Mouse (Mus musculus) MEL (cell line): ENCODE data around the gene Lims1. TPM values are rescaled to one million over a fixed set of nuclear protein-coding genes. Genes with fewer than 3 reads are reported as not detected.

Experiments used
- DNase-seq: peaks from one replicate; pipeline ENCODE4 v3.0.0; 2011; ENCODE audit warnings: low read depth, low spot score
- H3K27ac ChIP-seq: 2 replicates; pipeline ENCODE4 v1.5.1; 2012; ENCODE audit warnings: low read depth, mild to moderate bottlenecking, control low read depth, low read length, moderate library complexity; ENCODE audit not compliant: control insufficient read depth
- H3K27me3 ChIP-seq, 2 experiments: fragments of 150-350 bp in 1 of 2; sonication (generic) in 1 of 2; 2 replicates each; pipeline ENCODE4 v1.6.1; 2012; ENCODE audit warnings: low read length in 2 of 2, mild to moderate bottlenecking in 2 of 2, improper control_type of control experiment in 1 of 2, moderate library complexity in 1 of 2; ENCODE audit not compliant: insufficient read depth in 2 of 2, control insufficient read depth in 1 of 2
- H3K36me3 ChIP-seq, 2 experiments: 2 replicates each; pipeline ENCODE4 v1.6.1; 2012 to 2014; ENCODE audit warnings: low read length in 2 of 2, improper control_type of control experiment in 1 of 2, inconsistent platforms in 1 of 2, mild to moderate bottlenecking in 1 of 2; ENCODE audit not compliant: insufficient read depth in 2 of 2, control insufficient read depth in 1 of 2
- H3K4me1 ChIP-seq, 2 experiments: fragments of 150-350 bp in 1 of 2; sonication (generic) in 1 of 2; 2 replicates each; pipeline ENCODE4 v1.6.1; 2012; ENCODE audit warnings: low read length in 2 of 2, improper control_type of control experiment in 1 of 2, mild to moderate bottlenecking in 1 of 2; ENCODE audit not compliant: insufficient read depth in 2 of 2, control insufficient read depth in 1 of 2
- H3K4me3 ChIP-seq, 2 experiments: fragments of 150-350 bp in 1 of 2; sonication (generic) in 1 of 2; 2 replicates each; pipeline ENCODE4 v1.5.1; 2012; ENCODE audit warnings: low read depth in 2 of 2, low read length in 2 of 2, mild to moderate bottlenecking in 2 of 2, moderate library complexity in 2 of 2, control low read depth in 1 of 2, improper control_type of control experiment in 1 of 2; ENCODE audit not compliant: control insufficient read depth in 1 of 2, insufficient read depth in 1 of 2
- H3K79me2 ChIP-seq: 2 replicates; pipeline ENCODE4 v1.6.1; 2012; ENCODE audit warnings: mild to moderate bottlenecking, low read length, moderate library complexity; ENCODE audit not compliant: control insufficient read depth, poor library complexity, insufficient read depth
- H3K9ac ChIP-seq: 2 replicates; pipeline ENCODE4 v1.6.1; 2012; ENCODE audit warnings: low read depth, mild to moderate bottlenecking, control low read depth, low read length, moderate library complexity; ENCODE audit not compliant: control insufficient read depth, poor library complexity, severe bottlenecking
- H3K9me3 ChIP-seq: fragments of 150-350 bp; sonication (generic); replicated peaks from 2 replicates; pipeline ENCODE4 v1.6.1; 2012; ENCODE audit warnings: mild to moderate bottlenecking, low read length, improper control_type of control experiment, moderate library complexity; ENCODE audit not compliant: insufficient read depth
- BHLHE40 ChIP-seq: IDR thresholded peaks from 2 replicates; pipeline ENCODE4 v1.6.1; 2012; ENCODE audit warnings: low read depth, mild to moderate bottlenecking, inconsistent platforms, low read length, improper control_type of control experiment, borderline replicate concordance
- E2F4 ChIP-seq: IDR thresholded peaks from 2 replicates; pipeline ENCODE4 v1.6.1; 2011; ENCODE audit warnings: low read depth, low read length, improper control_type of control experiment, borderline replicate concordance
- ELF1 ChIP-seq: IDR thresholded peaks from 2 replicates; pipeline ENCODE4 v1.6.1; 2014; ENCODE audit warnings: low read depth, mild to moderate bottlenecking, inconsistent platforms, low read length, improper control_type of control experiment, moderate library complexity
- EP300 ChIP-seq, 2 experiments: IDR thresholded peaks; 2 replicates each; pipeline ENCODE4 v1.6.1; 2011; ENCODE audit warnings: improper control_type of control experiment in 2 of 2, low read length in 2 of 2, low read depth in 1 of 2, mild to moderate bottlenecking in 1 of 2
- GATA1 ChIP-seq: IDR thresholded peaks from 2 replicates; pipeline ENCODE4 v1.6.1; 2011; ENCODE audit warnings: low read depth, low read length, improper control_type of control experiment
- MAZ ChIP-seq: IDR thresholded peaks from 2 replicates; pipeline ENCODE4 v1.6.1; 2012; ENCODE audit warnings: low read depth, mild to moderate bottlenecking, inconsistent platforms, low read length, improper control_type of control experiment
- MXI1 ChIP-seq: IDR thresholded peaks from 2 replicates; pipeline ENCODE4 v1.6.1; 2011; ENCODE audit warnings: mild to moderate bottlenecking, low read depth, low read length, improper control_type of control experiment
- MYC ChIP-seq: IDR thresholded peaks from 2 replicates; pipeline ENCODE4 v1.6.1; 2011; ENCODE audit warnings: low read depth, mild to moderate bottlenecking, low read length, improper control_type of control experiment, moderate library complexity
- NELFE ChIP-seq: IDR thresholded peaks from 2 replicates; pipeline ENCODE4 v1.6.1; 2011; ENCODE audit warnings: low read depth, low read length, improper control_type of control experiment
- POLR2A ChIP-seq, 2 experiments: IDR thresholded peaks; 2 replicates each; pipeline ENCODE4 v1.6.1; 2011 to 2012; ENCODE audit warnings: low read length in 2 of 2, mild to moderate bottlenecking in 2 of 2, control low read depth in 1 of 2, improper control_type of control experiment in 1 of 2, low read depth in 1 of 2, moderate library complexity in 1 of 2; ENCODE audit not compliant: control insufficient read depth in 1 of 2, insufficient read depth in 1 of 2, poor library complexity in 1 of 2
- POLR2AphosphoS2 ChIP-seq: IDR thresholded peaks from 2 replicates; pipeline ENCODE4 v1.6.1; 2011; ENCODE audit warnings: low read length, improper control_type of control experiment
- RCOR1 ChIP-seq: IDR thresholded peaks from 2 replicates; pipeline ENCODE4 v1.6.1; 2012; ENCODE audit warnings: low read depth, mild to moderate bottlenecking, inconsistent platforms, low read length, improper control_type of control experiment
- TAL1 ChIP-seq: IDR thresholded peaks from 2 replicates; pipeline ENCODE4 v1.6.1; 2012; ENCODE audit warnings: mild to moderate bottlenecking, inconsistent platforms, low read length, moderate library complexity, mixed read lengths
- TCF12 ChIP-seq: IDR thresholded peaks from 2 replicates; pipeline ENCODE4 v1.6.1; 2014; ENCODE audit warnings: low read depth, mild to moderate bottlenecking, inconsistent platforms, low read length, improper control_type of control experiment, moderate library complexity
- UBTF ChIP-seq: IDR thresholded peaks from 2 replicates; pipeline ENCODE4 v1.6.1; 2012; ENCODE audit warnings: low read depth, mild to moderate bottlenecking, inconsistent platforms, low read length, improper control_type of control experiment, moderate library complexity, borderline replicate concordance; ENCODE audit not compliant: insufficient read depth
- USF2 ChIP-seq, 2 experiments: IDR thresholded peaks; 2 replicates each; pipeline ENCODE4 v1.6.1; 2011 to 2012; ENCODE audit warnings: improper control_type of control experiment in 2 of 2, low read length in 2 of 2, borderline replicate concordance in 1 of 2, inconsistent platforms in 1 of 2, low read depth in 1 of 2, mild to moderate bottlenecking in 1 of 2; ENCODE audit not compliant: insufficient read depth in 1 of 2
- polyA plus RNA-seq, 2 experiments: library from polyadenylated mRNA; stranded (reverse) in 1 of 2; unstranded in 1 of 2; fragments of >175 nt in 1 of 2; fragments of >200 nt in 1 of 2; gene quantifications; 2 replicates each; pipeline versions ENCODE4 v1.2.1 to v1.2.4; 2012; ENCODE audit warnings: low replicate concordance in 2 of 2, low read depth in 1 of 2; ENCODE audit not compliant: insufficient read length in 2 of 2, insufficient read depth in 1 of 2, missing spikeins in 1 of 2
- total RNA-seq: library from RNA; depleted of rRNA; stranded (reverse); fragments of 300-350 nt; gene quantifications from 2 replicates; pipeline ENCODE4 v1.2.3, GENCODE M21; 2012

Gene Lims1
- total and polyA plus RNA-seq, 3 experiments, result 24.9 to 28.5 TPM; not detected in 1

DNA sequence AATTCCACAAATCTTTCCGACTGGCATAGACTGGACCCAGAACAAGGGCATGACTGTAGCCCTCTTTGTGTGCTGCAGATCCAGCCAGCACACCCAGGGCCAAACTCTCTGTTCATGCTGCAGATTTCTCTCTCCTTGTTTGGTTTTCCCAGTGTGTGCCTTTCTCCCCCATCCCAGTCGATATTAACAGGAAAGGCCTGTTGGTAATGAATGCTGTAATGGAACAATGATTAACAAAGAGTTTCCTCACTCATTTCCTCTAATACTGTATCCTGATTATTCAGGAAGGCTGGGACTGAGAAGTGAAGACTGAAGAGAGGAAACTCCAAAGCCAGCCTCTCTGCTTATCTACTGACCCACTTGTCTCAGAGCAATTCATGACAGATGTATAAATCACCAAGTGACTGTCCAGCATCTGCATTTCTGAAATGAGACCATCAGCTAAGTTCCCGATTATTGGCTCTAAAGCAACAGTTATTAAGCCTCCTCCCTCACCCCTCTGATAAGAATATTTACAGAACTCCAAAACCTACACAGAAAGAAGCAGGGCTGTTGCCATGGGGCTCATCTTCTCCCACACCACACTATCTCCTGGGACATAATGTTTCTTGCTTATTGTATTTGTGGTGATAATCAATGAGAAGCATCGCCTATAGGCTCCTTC, 82.2 kb downstream of the Lims1 start:
- H3K4me3 ChIP-seq, result no peak overlapping the region
- DNase-seq, result no peak
- H3K27ac ChIP-seq, result no peak overlapping the region
- H3K9ac ChIP-seq, result no peak overlapping the region
- no peaks in the 10 kb centered on the region for H3K4me1 ChIP-seq
- H3K27me3 ChIP-seq, result no peaks in the 10 kb centered on the region
- H3K79me2 ChIP-seq, result no peaks in the 10 kb centered on the region
- H3K9me3 ChIP-seq, result no peaks in the 10 kb centered on the region
- TF ChIP-seq MAZ, result no peak
- TF ChIP-seq MXI1, result no peak
- TF ChIP-seq, all 39 proteins: peak for 0
- peaks cover 0 to 10% of the 10 kb centered on the region in 2 experiments; a peak in 2 of 4 replicates for H3K36me3 ChIP-seq

DNA sequence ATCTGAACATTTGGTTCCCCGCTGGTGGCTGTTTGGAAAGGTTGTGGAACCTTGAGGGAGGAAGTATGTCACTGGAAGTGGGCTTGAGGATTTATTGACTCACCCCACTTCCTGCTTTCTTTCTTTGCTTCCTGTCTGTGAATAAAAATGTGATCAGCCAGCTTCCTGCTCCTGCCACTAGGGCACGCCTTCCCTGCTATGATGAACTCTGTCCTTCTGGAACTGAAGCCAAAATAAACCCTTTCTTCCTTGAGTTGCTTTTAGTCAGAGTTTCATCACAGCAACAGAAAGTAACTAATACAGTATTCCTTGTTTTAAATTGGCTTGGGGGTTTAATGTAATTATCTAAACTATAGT, 82.7 kb downstream of the Lims1 start:
- TF ChIP-seq RCOR1 (no peak), EP300 (IDR thresholded peaks at IDR 0.05; ENCODE audit: low read depth in 1 of 2, low read length in 2 of 2) (no peak), TAL1 (no peak), NELFE (no peak), POLR2AphosphoS2 (no peak), MYC (no peak), POLR2A (IDR thresholded peaks at IDR 0.05; ENCODE audit: control insufficient read depth in 1 of 2, insufficient read depth in 1 of 2, low read depth in 1 of 2, low read length in 2 of 2, poor library complexity in 1 of 2) (no peak), ELF1 (no peak), USF2 (IDR thresholded peaks at IDR 0.05; ENCODE audit: borderline replicate concordance in 1 of 2, insufficient read depth in 1 of 2, low read depth in 1 of 2, low read length in 2 of 2) (no peak), UBTF (no peak)
- no peak overlapping the region for H3K9ac ChIP-seq
- H3K27ac ChIP-seq, result no peak overlapping the region
- no peak overlapping the region for H3K4me3 ChIP-seq
- no peaks in the 10 kb centered on the region for H3K4me1 ChIP-seq
- H3K36me3 ChIP-seq, result peaks cover 0 to 10% of the 10 kb centered on the region in 2 experiments; a peak in 3 of 4 replicates
- H3K9me3 ChIP-seq, result no peaks in the 10 kb centered on the region
- no peaks in the 10 kb centered on the region for H3K79me2 ChIP-seq
- H3K27me3 ChIP-seq, result no peaks in the 10 kb centered on the region
- peak; percentile 36 for DNase-seq

GRCm38 (mm10) chr10:58412331-58412730, 89.1 kb downstream of the Lims1 start:
- TF ChIP-seq TAL1 (peak; percentile 55), TCF12 (peak; percentile 32; the same call in 1 of the 2 replicates), UBTF (no peak), GATA1 (peak; percentile 33; the same call in 1 of the 2 replicates), EP300 (IDR thresholded peaks at IDR 0.05; ENCODE audit: low read depth in 1 of 2, low read length in 2 of 2) (peak; percentile 31 to 52; a peak in 2 of 4 replicates), E2F4 (no peak), RCOR1 (no peak), BHLHE40 (no peak)
- peak; percentile 36 for DNase-seq

More at GRCm38 (mm10) chr10:58412331-58412730, 89.1 kb downstream of the Lims1 start:
- Histone ChIP-seq H3K27me3 (no peaks in the 10 kb centered on the region), H3K79me2 (no peaks in the 10 kb centered on the region), H3K4me1 (no peaks in the 10 kb centered on the region), H3K27ac (no peak overlapping the region), H3K4me3 (no peak overlapping the region), H3K9me3 (no peaks in the 10 kb centered on the region), H3K9ac (no peak overlapping the region), H3K36me3 (peaks cover 5 to 17% of the 10 kb centered on the region in 2 experiments)
